Mouse (Mus musculus): ENCODE results near the gene Slc25a42. TPM values are rescaled to one million over a fixed set of nuclear protein-coding genes. Genes with fewer than 3 reads are reported as not detected.

Slc25a42 gene
- polyA plus RNA-seq, 1 experiment: 45.5 TPM

DNA sequence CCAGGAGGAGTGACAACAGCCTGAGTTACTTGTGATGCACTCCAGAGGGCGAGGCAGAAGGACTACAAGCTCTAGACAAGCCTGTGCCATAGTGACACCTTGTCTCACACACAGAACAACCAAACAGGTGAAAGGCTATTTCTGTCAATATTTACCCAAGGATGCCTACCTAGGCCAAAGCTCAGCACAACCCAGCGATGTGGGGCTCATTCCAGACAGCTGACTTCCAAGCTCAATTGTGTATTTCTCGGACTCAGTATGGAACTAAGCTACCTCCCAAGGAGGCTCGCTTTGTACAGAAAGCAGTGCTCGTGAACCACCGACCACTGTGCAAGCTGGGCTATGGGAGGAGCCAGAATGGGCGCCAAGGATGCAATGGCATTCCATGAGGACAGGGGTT lies 14.5 kb downstream of the Slc25a42 start:
- no peak for DNase-seq
- H3K27ac ChIP-seq (ENCODE audit: insufficient read depth, low read length): no peak overlapping the region
- 54% methylated on average over 7 of the region's 7 CpGs for WGBS
- H3K27me3 ChIP-seq (ENCODE audit: control insufficient read depth, insufficient read depth, low read length): no peaks in the 10 kb centered on the region
- H3K4me3 ChIP-seq (replicated peaks; ENCODE audit: insufficient read depth, low read depth, low read length): no peak overlapping the region
- no peak for TF ChIP-seq CTCF (IDR thresholded peaks at IDR 0.05; ENCODE audit: borderline replicate concordance, insufficient read depth, low read depth, low read length)
- no peak for TF ChIP-seq POLR2A (IDR thresholded peaks at IDR 0.05; ENCODE audit: borderline replicate concordance, insufficient read depth, low read length)
- peaks cover 40% of the 10 kb centered on the region for H3K4me1 ChIP-seq (ENCODE audit: control insufficient read depth, insufficient read depth, low read length)

DNA sequence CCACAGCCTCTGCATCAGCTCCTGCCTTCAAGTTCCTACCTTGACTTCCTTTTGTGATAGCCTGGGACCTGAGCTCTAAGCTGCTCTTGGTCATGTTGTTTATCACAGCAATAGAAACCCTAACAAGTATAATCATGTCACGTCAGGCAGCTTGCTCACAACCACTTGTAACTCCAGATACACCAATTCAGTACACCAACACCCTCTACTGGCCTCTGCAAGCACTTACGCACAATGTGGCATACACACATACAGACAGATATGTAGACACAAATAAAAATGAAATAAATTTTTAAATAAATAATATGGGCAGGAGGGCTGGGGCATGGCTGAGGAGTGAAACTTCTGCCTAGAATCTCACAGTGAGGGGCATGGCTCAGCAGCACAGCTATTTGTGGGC lies 16.3 kb downstream of the Slc25a42 start:
- H3K4me3 ChIP-seq (replicated peaks; ENCODE audit: insufficient read depth, low read depth, low read length): no peak overlapping the region
- H3K4me1 ChIP-seq (ENCODE audit: control insufficient read depth, insufficient read depth, low read length): peaks cover 23% of the 10 kb centered on the region
- H3K27me3 ChIP-seq (ENCODE audit: control insufficient read depth, insufficient read depth, low read length): no peaks in the 10 kb centered on the region
- H3K27ac ChIP-seq (ENCODE audit: insufficient read depth, low read length): no peak overlapping the region
- no peak for DNase-seq
- no peak for TF ChIP-seq POLR2A (IDR thresholded peaks at IDR 0.05; ENCODE audit: borderline replicate concordance, insufficient read depth, low read length)
- no peak for TF ChIP-seq CTCF (IDR thresholded peaks at IDR 0.05; ENCODE audit: borderline replicate concordance, insufficient read depth, low read depth, low read length)
- 96% methylated on average over 2 of the region's 2 CpGs for WGBS

DNA sequence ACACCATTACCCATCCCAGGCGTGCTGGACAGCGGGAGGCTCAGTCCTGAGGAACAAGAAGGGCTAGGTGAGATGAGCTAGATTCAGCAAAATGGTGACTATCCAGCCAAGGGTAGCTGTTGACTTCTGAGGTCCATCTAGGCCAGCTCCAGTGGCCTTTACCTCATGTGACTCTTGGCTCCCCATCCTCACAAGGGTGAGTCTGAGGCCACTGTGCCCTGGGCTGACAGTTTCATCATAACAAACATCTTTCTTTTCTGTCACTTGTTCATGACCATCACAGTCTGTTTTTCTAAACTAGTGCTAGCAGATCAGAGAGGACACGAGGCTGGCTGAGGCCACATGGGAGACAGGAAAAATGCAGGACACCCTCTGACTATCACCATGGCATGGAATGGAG lies 17.9 kb downstream of the Slc25a42 start:
- H3K27me3 ChIP-seq (ENCODE audit: control insufficient read depth, insufficient read depth, low read length): no peaks in the 10 kb centered on the region
- peaks cover 7% of the 10 kb centered on the region for H3K4me1 ChIP-seq (ENCODE audit: control insufficient read depth, insufficient read depth, low read length)
- WGBS: 83% methylated on average over 3 of the region's 3 CpGs
- DNase-seq: no peak
- no peak overlapping the region for H3K4me3 ChIP-seq (replicated peaks; ENCODE audit: insufficient read depth, low read depth, low read length)
- no peak overlapping the region for H3K27ac ChIP-seq (ENCODE audit: insufficient read depth, low read length)
- TF ChIP-seq POLR2A (IDR thresholded peaks at IDR 0.05; ENCODE audit: borderline replicate concordance, insufficient read depth, low read length): no peak
- no peak for TF ChIP-seq CTCF (IDR thresholded peaks at IDR 0.05; ENCODE audit: borderline replicate concordance, insufficient read depth, low read depth, low read length)

DNA sequence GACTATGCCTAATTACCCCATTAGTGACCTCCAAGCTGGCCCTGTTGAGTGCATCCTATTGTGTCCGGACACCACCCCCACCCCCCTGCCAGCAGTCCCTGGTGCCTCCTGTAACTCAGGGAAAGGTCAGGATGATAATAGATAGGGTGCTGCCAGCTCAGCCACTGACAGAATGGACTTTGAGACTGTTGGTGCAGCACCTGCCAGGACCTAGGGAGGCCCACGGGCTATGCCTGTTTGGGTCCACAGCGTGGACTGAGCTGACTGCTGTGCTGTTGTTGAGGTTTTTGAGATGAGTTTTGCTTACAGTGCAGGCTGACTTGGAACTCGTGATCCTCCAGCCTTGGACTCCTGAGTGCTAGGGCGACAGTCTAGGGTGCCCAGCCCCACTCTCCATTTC lies 18.9 kb downstream of the Slc25a42 start:
- Histone ChIP-seq H3K4me3 (replicated peaks; ENCODE audit: insufficient read depth, low read depth, low read length) (no peak overlapping the region), H3K27ac (ENCODE audit: insufficient read depth, low read length) (no peak overlapping the region), H3K27me3 (ENCODE audit: control insufficient read depth, insufficient read depth, low read length) (no peaks in the 10 kb centered on the region), H3K4me1 (ENCODE audit: control insufficient read depth, insufficient read depth, low read length) (peaks cover 7% of the 10 kb centered on the region)
- DNase-seq: no peak
- WGBS: 68% methylated on average over 5 of the region's 5 CpGs
- no peak for TF ChIP-seq POLR2A (IDR thresholded peaks at IDR 0.05; ENCODE audit: borderline replicate concordance, insufficient read depth, low read length)
- no peak for TF ChIP-seq CTCF (IDR thresholded peaks at IDR 0.05; ENCODE audit: borderline replicate concordance, insufficient read depth, low read depth, low read length)

DNA sequence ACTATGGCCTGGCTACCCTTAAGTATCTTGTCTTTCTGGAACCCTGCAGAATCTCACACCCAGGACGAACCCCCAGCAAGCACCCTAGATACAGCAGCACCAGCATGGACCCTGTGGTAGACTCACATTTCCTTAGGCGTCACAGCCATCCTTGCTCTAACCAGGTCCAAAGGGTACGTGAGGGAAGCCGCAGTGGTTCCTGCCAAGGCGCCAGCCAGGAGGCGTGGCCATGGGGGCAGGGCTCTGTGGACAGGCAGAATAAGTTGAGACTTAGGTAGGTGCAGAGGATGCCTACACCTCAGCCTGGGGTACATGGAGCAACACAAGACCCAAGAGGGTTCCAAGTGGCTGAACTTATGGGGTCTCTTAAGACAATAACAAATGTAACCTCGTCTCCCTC lies 23.4 kb downstream of the Slc25a42 start:
- Histone ChIP-seq H3K4me3 (replicated peaks; ENCODE audit: insufficient read depth, low read depth, low read length) (no peak overlapping the region), H3K27me3 (ENCODE audit: control insufficient read depth, insufficient read depth, low read length) (no peaks in the 10 kb centered on the region), H3K27ac (ENCODE audit: insufficient read depth, low read length) (no peak overlapping the region), H3K4me1 (ENCODE audit: control insufficient read depth, insufficient read depth, low read length) (no peaks in the 10 kb centered on the region)
- WGBS: 69% methylated on average over 7 of the region's 7 CpGs
- DNase-seq: no peak
- TF ChIP-seq POLR2A (IDR thresholded peaks at IDR 0.05; ENCODE audit: borderline replicate concordance, insufficient read depth, low read length): no peak
- TF ChIP-seq CTCF (IDR thresholded peaks at IDR 0.05; ENCODE audit: borderline replicate concordance, insufficient read depth, low read depth, low read length): no peak

DNA sequence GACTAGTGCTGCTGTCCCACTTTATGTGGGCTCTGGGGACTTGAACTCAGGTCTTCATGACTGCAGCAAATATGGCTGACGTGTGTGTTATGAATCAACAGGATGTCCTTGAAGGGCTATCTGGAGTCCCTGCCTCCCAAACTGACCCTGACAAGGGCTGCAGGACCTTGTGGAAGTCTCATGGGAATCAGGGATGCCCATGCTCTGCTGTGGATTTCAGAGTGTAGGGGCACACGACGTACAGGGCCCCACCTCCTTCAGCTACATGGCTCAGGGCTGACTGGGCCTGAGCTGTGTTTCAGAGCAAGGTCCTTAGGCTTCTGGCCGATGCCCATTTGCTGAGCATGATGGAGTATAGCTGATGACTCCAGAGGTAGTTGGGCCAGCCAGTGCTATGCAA lies 28.9 kb downstream of the Slc25a42 start:
- Histone ChIP-seq H3K4me1 (ENCODE audit: control insufficient read depth, insufficient read depth, low read length) (no peaks in the 10 kb centered on the region), H3K4me3 (replicated peaks; ENCODE audit: insufficient read depth, low read depth, low read length) (no peak overlapping the region), H3K27ac (ENCODE audit: insufficient read depth, low read length) (no peak overlapping the region), H3K27me3 (ENCODE audit: control insufficient read depth, insufficient read depth, low read length) (no peaks in the 10 kb centered on the region)
- 86% methylated on average over 4 of the region's 4 CpGs for WGBS
- TF ChIP-seq POLR2A (IDR thresholded peaks at IDR 0.05; ENCODE audit: borderline replicate concordance, insufficient read depth, low read length): no peak
- TF ChIP-seq CTCF (IDR thresholded peaks at IDR 0.05; ENCODE audit: borderline replicate concordance, insufficient read depth, low read depth, low read length): no peak
- DNase-seq: no peak

DNA sequence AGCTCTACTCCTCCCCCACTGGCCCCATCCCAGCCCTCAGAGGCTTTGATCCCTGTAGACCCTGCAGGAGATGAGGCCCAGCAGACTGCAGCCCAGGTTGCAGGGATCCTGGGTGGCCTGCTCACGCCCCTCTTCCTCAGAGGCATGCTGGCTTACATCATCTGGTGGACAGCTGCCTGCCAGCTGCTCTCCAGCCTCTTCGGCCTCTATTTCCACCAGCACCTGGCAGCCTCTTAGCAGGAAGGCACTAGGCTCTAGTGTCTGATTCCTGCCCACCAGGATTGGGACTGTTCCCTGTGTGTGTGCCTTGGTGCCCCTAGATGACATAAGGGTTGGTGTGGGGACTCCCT lies 30.2 kb downstream of the Slc25a42 start:
- Histone ChIP-seq H3K4me3 (replicated peaks; ENCODE audit: insufficient read depth, low read depth, low read length) (no peak overlapping the region), H3K27me3 (ENCODE audit: control insufficient read depth, insufficient read depth, low read length) (no peaks in the 10 kb centered on the region), H3K27ac (ENCODE audit: insufficient read depth, low read length) (no peak overlapping the region), H3K4me1 (ENCODE audit: control insufficient read depth, insufficient read depth, low read length) (no peaks in the 10 kb centered on the region)
- no peak for TF ChIP-seq CTCF (IDR thresholded peaks at IDR 0.05; ENCODE audit: borderline replicate concordance, insufficient read depth, low read depth, low read length)
- no peak for TF ChIP-seq POLR2A (IDR thresholded peaks at IDR 0.05; ENCODE audit: borderline replicate concordance, insufficient read depth, low read length)
- 19% methylated on average over 2 of the region's 2 CpGs for WGBS
- no peak for DNase-seq

DNA sequence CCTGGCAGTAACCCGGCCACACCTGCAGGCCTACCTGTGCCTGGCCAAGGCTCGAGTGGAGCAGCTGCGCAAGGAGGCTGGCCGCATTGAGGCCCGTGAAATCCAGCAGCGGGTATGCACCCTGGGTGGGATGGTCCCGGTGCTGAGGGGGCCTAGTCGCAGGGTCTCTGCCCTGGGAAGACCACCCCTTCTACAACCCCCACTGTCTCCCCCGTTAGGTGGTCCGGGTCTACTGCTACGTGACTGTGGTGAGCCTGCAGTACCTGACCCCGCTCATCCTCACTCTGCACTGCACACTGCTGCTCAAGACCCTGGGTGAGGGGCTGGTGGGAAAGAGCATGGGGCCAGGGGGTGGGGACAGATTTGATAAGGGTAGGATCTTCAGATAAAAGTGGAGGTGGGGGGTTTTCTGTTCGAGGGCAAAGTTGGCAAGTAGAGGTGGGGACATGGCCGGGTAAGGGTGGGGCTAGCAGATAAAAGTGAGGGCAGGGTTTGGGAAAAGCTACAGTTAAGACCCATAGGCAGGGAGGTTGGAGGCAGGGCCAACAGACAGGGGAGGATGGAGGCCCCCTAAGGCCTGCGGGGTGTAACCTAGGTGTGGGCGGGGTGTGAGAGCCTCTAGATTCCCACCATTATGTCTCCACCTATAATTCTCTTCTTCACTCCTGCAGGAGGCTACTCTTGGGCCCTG lies 30.7 kb downstream of the Slc25a42 start:
- 87% methylated on average over 16 of the region's 16 CpGs for WGBS
- DNase-seq: no peak
- Histone ChIP-seq H3K4me3 (replicated peaks; ENCODE audit: insufficient read depth, low read depth, low read length) (no peak overlapping the region), H3K4me1 (ENCODE audit: control insufficient read depth, insufficient read depth, low read length) (no peaks in the 10 kb centered on the region), H3K27me3 (ENCODE audit: control insufficient read depth, insufficient read depth, low read length) (no peaks in the 10 kb centered on the region), H3K27ac (ENCODE audit: insufficient read depth, low read length) (no peak overlapping the region)
- TF ChIP-seq POLR2A (IDR thresholded peaks at IDR 0.05; ENCODE audit: borderline replicate concordance, insufficient read depth, low read length) (no peak), CTCF (IDR thresholded peaks at IDR 0.05; ENCODE audit: borderline replicate concordance, insufficient read depth, low read depth, low read length) (no peak)
